Mouse (Mus musculus): ENCODE measurements around the gene Zc3h10.
"Not testable (repeated sequence)": the region's sequence is repeated elsewhere in the genome, so short reads cannot be mapped to it uniquely, and the experiment has no call there.

Zc3h10 gene

DNA sequence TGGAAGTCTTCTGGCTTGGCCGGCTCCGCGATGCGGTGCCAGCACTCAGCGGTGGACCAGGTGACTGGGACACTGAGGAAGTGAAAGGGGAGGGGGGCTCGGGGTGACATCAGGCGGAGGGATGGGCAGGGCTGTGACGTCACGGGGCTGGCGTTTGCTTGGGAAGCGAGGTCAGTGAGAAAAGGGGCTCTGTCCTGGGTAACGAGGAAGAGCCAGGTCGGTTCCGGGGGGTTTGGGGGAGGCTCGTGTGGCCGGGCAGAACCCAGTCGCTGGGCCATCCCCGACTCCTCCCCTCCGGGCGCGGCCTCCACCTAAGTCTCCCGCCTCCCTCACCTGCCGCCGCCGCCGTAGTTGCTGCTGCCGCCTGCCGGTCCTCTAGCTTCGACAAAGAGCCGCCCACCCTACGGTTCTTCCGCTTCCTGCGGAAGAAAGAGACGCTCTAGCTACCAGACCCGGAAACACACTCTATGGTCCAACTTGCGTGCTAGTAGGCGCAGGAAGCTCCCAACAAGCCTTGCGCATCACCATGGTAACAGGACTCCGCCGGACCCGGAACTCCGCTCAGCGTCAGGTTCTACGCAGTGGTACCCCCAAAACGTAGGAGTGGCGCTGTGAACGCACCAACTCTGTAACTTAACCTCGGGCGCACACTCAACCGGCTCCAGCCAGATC is at the start of gene Zc3h10:
Gene Zc3h10, minus strand, starts transcription at position 414 of the 672 bp plus-strand sequence.
- DNase-seq (ENCODE audit: low spot score): peak; percentile 94

DNA sequence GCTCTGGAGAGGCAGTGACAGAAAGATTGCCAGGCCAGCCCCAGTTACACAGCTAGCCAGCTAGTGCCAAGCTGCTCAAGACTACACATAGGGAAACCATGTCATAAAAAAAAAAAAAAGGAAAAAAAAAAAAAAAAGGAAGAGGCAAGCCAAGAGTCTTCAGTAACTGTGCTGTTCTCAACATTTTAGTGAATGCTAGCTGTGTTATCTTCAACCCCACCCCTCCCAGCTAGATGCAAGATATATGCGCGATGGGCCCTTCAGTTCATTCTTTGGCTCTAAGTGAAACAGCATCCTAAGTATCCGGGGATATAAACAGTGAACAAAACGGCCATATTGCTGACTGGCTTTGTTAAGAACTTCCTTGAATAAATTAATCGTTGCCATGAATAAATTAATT is 45.2 kb upstream of the Zc3h10 start:
- DNase-seq (ENCODE audit: low spot score): no peak

DNA sequence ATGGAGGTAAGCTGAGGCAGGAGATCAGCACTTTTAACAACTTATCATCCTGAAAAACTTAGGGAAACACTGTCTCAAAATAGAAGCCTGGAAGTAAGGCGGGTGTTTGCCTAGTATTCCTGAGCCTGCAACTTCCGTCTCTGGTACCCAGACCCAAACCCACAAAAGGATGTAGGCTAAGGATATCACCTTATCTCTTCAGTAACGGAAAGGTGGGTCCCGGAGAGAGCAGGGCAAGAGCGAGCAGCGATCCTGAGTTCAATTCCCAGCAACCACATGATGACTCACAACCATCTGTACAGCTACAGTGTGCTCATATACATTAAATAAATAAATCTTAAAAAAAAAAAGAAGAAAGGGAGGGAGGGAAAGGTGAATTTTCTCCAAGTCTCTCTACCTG is 43.9 kb upstream of the Zc3h10 start:
- DNase-seq (ENCODE audit: low spot score): no peak

DNA sequence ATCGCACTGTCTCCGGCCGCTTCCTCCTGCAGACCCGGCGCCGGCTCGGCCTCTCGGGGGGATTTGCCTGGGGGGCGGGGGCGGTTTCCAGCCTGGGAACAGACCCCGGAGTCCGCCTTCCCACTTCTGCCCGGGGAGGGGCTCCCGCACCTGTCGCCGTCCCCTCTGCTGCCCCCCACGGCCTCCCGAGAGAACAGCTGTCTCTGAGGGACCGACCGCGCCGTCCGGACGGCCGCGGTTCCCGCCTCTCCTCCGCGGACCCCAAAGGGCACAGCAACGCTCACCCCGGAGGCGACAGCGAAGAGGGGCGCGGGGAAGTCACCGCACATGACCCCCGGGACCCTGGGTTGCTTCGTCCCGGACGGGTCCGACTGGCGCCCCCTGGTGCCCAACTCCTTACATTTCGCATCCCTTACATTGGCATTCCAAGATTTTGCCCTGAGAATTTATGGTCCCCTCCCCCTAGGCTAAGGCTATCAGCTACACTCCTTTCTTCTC is 42.7 kb upstream of the Zc3h10 start:
- peak; percentile 73 for DNase-seq (ENCODE audit: low spot score)

DNA sequence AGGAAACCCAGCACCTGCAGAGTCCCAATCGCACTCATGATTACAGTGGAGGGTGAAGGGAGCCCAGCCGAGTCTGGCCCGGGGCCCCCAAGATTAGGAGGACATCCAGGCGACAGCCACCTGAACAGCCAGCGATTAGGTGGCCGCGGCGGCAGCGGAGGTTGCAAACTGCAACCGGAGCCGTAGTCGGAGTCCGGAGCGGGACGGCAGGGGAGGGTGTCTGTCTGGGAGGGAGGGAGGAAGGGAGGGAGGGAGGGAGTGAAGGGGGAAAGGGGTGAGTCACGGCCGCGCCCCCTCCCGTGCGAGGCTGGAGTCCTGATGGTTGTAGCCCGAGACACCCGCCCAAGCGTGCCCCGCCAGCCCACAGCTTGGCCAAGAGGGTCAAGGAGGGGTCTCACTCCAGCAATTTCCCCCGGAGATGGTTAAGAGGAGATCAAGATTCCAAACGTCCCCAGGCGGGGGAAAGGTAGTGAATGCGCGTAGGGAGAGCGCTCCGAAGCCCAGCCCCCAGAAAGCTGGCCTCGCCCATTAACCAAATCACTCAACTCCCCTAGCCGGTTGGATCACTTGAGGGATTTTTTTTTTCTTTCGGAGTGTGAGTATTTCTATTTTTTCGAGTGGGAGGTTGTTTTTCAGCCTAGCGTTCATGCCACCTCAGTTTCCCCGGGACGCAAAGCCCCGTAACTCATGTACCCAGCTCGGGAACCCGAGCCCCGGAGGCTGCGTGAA is 42.1 kb upstream of the Zc3h10 start, which contains the start of gene Erbb3:
Gene Erbb3, minus strand, starts transcription at position 189 of the 729 bp plus-strand sequence.
- DNase-seq (ENCODE audit: low spot score): peak; percentile 80

DNA sequence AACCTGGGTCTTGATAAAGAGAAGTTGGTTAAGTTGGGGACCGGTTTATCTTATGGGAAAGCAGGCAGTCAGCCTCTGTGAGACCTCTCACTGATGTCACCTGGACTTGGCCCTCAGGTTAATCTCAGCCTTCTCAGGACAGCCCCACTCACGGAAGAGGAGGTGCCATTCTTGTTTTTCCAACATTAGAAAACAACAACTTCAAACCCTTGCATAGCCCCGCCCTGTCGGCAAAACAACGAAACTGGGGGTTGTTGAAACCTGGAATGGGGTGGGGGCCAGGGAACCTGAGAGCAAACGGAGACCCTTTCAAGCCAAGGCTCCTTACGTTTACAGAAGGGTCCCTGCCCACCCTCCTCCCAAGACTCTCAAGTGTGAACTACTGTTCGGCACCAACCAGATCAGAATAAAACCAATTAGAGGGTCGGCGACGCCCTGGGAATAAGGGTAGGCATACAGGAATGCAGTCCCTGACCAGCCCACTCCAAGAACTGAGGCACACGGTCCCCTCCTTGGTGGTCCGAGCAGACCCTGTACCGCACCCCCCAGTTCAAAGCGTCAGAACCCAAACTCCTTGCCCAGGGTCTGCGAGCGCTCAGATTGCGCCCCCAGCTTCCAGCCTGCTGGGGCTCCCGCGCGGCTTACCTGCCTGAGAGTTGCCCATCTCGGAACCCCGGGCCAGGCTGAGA is 41.3 kb upstream of the Zc3h10 start:
- DNase-seq (ENCODE audit: low spot score): no peak

DNA sequence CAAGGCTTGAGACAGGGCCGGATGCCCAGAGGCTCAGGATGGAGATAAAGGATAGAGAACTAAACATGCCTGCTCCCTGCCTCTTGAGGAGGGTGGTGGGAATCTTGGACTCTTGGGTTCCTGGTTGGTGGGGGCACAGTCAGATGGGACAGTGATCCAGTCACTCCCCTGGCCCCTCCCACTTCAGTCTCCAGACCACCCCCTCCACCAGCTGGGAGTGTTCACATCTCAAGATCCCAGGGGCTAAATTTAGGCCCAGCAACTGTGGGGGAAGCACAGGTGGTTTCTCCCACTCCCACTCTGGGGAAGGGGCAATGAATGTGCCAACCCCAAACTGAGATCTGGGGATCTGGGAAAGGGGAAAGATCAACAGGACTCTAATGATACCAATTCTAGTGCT is 40.6 kb upstream of the Zc3h10 start:
- no peak for DNase-seq (ENCODE audit: low spot score)

DNA sequence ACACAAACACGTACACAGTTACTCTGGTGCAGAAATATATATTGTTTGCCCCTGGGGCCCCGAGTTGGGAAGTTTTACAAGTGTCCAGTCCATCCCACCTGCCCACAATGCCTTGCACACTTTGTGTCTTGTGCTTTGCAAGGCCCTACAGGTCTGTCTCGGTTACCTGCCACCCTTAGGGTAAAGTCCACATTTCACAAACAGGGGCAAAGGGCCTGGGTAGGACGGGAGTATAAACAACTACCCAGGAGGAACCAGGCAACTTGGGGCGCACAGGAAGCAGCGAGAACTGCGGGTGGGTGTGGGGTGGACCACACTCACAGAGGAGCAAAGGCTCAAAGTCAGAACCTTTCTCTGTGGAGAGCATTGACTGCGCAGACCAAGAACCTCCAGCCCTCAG is 40.1 kb upstream of the Zc3h10 start:
- no peak for DNase-seq (ENCODE audit: low spot score)

DNA sequence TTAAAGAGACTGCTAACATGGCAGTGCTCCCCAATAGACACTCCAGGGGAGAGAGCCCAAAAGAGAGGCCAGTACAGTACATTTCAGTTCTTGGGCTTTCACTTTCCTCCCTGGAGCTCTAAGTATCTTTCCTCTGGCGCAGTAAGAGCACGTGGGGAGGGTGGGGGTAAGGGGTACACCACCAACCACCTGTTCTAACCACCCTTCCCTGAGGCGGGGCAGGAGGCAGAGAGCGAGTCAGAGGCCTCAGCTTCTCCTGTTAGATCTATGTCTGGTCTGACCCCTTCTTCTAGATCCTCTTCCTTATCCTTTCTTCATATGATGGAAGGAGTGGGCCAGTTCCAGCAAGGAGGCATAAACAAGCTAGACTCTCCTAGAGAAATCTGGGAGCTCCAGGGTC is 39.5 kb upstream of the Zc3h10 start:
- DNase-seq (ENCODE audit: low spot score): no peak

DNA sequence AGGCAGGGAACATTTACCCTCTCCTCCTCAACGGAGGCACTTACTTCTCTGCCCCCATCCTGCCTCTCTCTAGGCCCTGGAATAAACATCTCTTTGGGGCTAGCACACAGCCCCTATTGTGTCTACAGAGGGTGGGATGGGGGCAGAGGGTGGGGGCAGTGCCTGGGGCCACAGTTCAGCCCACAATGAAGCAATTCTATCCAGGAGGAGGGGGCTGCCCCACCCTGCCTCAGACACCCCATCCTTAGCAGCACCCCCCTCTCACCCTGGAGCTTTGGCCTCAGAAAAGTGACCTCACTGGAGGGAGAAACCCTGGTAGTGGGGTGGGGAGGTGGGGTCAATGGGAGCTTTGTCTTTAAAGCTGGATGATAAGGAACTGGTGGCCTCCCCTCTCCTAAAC is 39.0 kb upstream of the Zc3h10 start:
- no peak for DNase-seq (ENCODE audit: low spot score)

DNA sequence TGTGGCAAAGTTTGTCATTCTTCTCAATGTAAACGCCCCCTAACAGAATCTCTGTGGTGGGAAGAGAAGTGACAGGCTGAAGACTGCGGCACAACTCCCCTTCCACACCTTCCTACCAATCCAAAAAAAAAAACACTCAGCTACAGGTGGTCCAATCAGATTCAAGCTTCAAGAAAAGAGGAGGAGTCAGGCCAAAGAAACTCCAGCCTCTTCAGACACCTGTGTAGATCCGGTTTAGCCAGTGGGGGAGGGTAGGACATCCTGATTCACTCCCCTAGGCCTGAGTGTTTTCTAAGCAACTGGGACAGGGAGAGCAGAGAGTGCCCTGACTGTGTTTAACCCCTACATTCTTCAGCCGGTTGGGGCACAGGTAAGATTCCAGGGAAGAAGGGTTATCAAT is 36.8 kb upstream of the Zc3h10 start:
- peak; percentile 88 for DNase-seq (ENCODE audit: low spot score)

DNA sequence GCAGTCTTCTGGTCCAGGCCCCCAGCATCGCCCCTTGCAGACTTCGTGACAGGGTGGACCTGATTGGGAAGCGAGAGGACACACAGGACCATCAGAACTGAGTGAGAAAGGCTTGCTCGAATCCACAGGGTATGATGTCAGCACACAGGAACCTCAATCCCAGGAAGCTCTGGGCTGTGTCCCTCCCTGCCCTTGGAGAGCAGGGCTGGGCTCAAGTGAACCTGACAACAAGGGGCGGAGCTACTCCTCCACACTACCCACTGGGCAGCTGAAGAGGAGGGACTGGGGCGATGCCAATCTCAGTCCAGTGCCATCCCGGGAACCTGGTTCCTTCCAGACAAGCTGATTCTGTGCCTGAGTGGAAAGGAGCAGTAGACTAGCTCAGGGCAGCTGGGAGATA is 36.1 kb upstream of the Zc3h10 start:
- DNase-seq (ENCODE audit: low spot score): peak; percentile 73

DNA sequence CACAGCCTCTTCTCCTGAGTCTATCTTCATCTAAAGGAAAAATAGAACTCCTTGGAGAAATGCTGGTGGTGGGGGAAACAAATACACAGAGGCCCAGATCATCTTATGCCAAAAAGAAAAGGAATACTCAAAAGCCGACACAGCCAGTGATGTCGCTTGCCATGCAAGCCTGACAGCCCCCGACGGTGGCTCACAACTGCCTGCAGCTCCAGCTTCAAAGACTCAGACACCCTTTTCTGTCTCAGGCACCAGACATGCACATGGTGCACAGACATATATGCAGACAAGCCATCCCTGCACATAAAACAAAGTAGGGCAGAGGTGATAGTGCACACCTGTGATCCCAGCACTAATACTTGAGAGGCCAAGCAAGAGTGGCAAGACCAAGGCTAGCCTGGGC is 32.2 kb upstream of the Zc3h10 start:
- DNase-seq (ENCODE audit: low spot score): no peak

DNA sequence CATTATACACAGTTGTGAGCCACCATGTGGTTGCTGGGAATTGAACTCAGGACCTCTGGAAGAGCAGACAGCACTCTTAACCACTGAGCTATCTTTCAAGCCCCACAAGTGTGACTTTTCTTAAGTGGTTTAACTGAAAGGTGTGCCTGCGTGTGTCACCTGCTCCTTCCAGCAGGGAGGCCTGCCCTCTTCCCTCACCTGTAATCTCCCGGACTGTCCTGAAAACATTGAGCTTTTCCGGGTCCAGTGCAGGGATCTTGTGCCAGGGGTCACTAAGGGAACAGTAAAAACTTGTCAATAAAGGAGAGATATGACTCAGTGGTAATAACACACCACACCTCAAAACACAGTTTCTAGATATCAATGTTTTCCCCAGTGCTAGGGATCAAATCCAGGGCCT is 31.7 kb upstream of the Zc3h10 start:
- no peak for DNase-seq (ENCODE audit: low spot score)

DNA sequence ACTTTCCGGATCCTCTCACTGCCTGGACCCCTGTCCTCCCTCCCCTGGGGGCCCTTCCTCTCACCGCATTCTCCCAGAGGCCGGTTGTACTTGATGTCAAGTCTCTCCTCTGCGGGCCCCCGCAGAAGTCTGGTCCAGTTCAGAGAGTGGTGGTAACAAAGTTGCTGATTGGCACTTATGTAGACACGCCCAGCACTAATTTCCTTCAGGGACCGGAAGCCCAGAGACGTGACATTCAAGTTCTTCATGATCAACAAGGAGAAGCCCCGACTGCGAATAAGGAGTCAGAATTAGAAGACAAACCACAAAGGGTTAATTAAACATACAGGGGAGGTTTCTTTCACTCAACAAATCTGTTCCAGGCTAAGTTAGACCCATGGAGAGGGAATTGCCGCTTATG is 30.8 kb upstream of the Zc3h10 start:
- no peak for DNase-seq (ENCODE audit: low spot score)

DNA sequence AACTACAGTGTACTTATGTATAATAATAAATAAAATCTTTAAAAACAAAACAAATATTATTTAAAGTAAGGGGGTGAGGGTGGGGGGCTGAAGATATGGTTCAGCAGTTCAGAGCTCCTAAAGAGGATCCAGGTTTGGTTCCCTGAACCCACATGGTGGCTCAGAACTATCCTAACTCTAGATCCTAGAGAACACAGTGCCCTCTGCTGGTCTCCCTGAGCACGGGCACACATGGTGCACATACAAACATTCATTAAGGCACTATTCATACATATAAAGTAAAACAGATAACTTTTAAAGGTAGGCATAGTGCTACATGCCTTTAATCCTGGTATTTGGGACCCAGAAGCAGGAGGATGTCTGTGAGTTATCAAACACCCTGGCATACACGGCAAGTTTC is 27.5 kb upstream of the Zc3h10 start:
- DNase-seq (ENCODE audit: low spot score): no peak

DNA sequence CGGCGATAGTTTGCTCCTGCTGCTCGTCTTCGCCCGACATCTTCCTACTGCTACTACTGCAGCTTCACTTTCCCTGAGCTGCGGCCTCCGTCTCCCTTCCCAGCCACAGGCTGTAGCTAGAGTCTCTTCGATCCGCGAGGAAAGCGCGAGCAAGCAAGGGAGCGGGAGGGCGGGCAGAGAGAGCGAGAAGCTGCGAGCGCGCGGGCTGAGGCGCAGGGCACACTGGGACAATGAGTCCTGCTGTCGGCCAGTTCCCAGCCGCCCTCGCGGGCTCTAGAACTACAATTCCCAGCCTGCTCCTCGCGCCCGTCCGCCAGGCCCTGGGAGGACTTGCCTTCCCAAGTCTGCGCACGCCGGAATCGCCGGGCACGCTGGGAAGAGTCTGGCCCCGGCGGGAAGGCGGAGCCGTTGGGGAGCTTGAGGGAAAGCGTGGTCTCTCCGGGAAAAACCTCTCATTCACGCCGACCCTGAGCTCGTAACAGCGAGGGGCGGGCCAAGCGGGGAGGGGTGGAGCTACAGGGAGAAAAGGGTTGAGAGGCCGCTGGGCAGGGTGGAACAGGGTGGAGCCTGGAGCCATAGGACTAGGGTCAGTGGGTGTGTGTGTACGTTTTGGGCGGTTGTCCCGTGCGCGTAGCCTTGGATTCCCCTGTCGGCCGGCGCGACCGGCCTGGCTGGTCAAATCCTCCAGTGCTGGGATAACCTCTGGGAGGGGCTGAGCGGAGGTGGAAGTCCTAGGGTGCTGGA is 18.4 kb upstream of the Zc3h10 start, which contains the start of gene Pa2g4:
Gene Pa2g4, minus strand, starts transcription at position 200 of the 744 bp plus-strand sequence.
- DNase-seq (ENCODE audit: low spot score): peak; percentile 98

DNA sequence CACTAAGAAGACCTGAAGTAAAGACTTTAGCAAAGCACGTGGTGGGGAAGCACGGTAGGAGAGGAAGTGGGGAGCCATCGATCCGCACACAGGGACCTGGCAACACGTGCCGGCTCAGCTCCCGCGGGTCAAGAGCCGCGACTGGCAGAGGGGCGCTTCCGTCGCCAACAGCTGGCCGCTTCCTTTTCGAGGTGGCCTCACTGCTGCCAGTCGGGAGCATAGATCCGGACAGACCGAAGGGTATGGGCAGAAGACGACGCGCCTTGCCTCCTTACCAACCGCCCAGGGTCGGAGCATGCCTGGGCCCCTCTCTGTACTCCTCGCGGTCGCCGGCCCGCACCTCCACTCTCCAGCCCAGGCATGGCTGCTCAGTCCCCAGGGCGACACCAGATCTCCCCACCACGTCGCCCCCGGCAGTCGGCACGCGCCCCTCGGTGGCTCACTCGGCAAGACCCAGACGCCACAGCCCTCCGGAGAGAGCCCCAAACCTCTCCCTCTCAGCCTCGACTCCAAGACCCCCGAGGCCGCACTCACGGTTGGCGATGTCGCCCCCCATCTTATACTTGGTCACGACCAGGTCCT is 17.7 kb upstream of the Zc3h10 start:
- DNase-seq (ENCODE audit: low spot score): peak; percentile 24

DNA sequence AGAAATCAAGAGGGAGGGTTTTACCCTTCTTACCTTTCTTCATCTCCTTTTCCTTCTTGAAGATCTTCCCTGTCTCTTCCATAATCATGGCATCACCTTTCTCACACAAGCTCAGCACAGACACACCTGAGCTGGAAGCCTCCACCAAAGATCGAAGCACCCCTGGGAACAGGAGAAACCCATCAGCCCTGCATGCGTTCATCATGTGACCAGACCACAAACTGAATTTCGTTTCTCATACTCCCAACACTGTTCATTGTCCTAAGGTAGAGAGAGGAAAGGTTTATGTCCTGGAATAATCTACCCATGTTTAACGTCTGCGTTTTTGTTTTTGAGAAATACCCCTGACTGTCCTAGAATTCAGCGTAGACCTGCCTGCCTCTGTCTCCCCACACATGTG is 16.0 kb upstream of the Zc3h10 start:
- DNase-seq (ENCODE audit: low spot score): no peak

DNA sequence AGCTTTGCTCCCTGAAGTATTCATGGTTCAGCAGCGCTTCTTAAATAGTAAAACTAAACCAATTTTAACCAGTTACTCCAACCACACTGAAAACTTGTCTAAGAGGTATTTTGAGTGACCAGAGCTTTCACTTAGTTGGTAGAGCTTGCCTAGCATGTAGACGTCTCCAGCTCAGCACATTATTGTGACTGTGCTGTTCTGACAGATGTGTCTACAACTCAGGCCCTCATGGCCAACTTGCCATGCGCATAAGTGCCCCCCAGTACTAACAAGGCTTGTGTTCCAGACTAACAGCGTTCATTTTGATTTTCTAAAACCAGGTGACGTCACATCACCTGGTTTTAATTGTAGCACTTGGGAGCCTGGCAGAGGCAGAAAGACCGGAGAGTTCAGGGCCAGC is 9.4 kb upstream of the Zc3h10 start:
- no peak for DNase-seq (ENCODE audit: low spot score)

DNA sequence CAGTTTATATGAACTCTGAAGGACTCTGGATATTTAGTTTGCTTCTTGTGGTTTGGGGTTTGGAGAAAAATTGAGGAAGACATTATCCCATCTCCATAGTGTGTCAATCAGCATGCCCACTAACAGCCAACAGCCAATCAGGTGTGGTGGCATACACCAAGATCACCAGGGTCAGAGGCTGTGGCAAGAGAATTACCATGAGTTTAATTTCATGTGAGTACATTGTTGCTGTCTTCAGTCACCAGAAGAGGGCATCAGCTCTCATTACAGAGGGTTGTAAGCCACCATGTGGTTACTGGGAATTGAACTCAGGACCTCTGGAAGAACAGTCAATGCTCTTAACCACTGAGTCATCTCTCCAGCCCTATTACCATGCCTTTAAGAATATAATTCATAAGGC is 8.7 kb upstream of the Zc3h10 start:
- no peak for DNase-seq (ENCODE audit: low spot score)

DNA sequence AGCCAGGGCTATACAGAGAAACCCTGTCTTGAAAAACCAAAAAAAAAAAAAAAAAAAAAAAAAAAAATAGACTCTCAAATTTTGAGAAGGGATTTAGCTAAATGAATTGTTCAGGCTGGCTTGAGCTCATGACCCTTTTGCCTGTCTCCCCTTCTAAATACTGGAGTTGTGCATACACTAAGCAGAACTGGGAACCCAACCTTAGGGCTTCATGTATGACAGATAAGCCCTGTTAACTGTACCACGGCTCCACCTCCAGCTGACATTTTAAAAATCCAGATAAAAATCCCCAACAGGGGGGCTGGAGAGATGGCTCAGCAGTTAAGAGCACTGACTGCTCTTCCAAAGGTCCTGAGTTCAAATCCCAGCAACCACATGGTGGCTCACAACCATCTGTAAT is 8.0 kb upstream of the Zc3h10 start:
- DNase-seq (ENCODE audit: low spot score): not testable (repeated sequence)
